In genomic region chr13:53913501-53913900, GRCm38 (mm10) we compare ENCODE assay signal across 18 mouse cellular contexts.
"Had no signal": no experiment of that assay in that cellular context is flagged by ENCODE, and none has a peak within 500 bp of the region (broad histone marks: within the 10 kb centered on the region; RNA-seq: fewer than 3 reads in every experiment).

No protein-coding gene starts in this region.

- DNase-seq: kidney, adult 2 months; kidney, postnatal 10 days; layer of hippocampus, postnatal 36 days; liver, embryonic 13.5 days; lung, adult 2 months; lung, postnatal 14 days; lung, postnatal 4 days; retina, postnatal 1 day; right cerebral cortex, postnatal 25 days; spleen, adult 18-20 months; thymus, postnatal 25 days had no signal

- H3K9ac ChIP-seq: liver, embryonic 13.5 days; midbrain, embryonic 12.5 days; midbrain, embryonic 15.5 days; neural tube, embryonic 13.5 days; stomach, embryonic 15.5 days had no signal

- H3K27me3 ChIP-seq: liver, embryonic 13.5 days; midbrain, embryonic 12.5 days; midbrain, embryonic 15.5 days; neural tube, embryonic 13.5 days; stomach, embryonic 15.5 days had no signal

- H3K4me3 ChIP-seq: left cerebral cortex, adult 2 months; liver, embryonic 13.5 days; midbrain, embryonic 12.5 days; midbrain, embryonic 15.5 days; myocyte; neural tube, embryonic 13.5 days; stomach, embryonic 15.5 days had no signal

- H3K36me3 ChIP-seq: liver, embryonic 13.5 days; midbrain, embryonic 12.5 days; midbrain, embryonic 15.5 days; neural tube, embryonic 13.5 days; stomach, embryonic 15.5 days had no signal

- ATAC-seq: intestine, embryonic 16.5 days; midbrain, embryonic 15.5 days had no signal

- H3K27ac ChIP-seq: left cerebral cortex, adult 2 months; liver, embryonic 13.5 days; midbrain, embryonic 12.5 days; midbrain, embryonic 15.5 days; neural tube, embryonic 13.5 days; stomach, embryonic 15.5 days had no signal

- H3K9me3 ChIP-seq: liver, embryonic 13.5 days; midbrain, embryonic 12.5 days; midbrain, embryonic 15.5 days; neural tube, embryonic 13.5 days; stomach, embryonic 15.5 days had no signal

- H3K4me2 ChIP-seq: liver, embryonic 13.5 days; midbrain, embryonic 12.5 days; midbrain, embryonic 15.5 days; neural tube, embryonic 13.5 days; stomach, embryonic 15.5 days had no signal

- H3K4me1 ChIP-seq: midbrain, embryonic 15.5 days; stomach, embryonic 15.5 days had no signal
